Mouse (Mus musculus): ENCODE results near the gene Rsf1. TPM values are rescaled to one million over a fixed set of nuclear protein-coding genes. Genes with fewer than 3 reads are reported as not detected.
A peak's percentile ranks its signal among the peaks of the same experiment; 100 is the strongest.

The Rsf1 gene
- 68.5 and 75.8 TPM in 2 replicates for total RNA-seq (2017)

DNA sequence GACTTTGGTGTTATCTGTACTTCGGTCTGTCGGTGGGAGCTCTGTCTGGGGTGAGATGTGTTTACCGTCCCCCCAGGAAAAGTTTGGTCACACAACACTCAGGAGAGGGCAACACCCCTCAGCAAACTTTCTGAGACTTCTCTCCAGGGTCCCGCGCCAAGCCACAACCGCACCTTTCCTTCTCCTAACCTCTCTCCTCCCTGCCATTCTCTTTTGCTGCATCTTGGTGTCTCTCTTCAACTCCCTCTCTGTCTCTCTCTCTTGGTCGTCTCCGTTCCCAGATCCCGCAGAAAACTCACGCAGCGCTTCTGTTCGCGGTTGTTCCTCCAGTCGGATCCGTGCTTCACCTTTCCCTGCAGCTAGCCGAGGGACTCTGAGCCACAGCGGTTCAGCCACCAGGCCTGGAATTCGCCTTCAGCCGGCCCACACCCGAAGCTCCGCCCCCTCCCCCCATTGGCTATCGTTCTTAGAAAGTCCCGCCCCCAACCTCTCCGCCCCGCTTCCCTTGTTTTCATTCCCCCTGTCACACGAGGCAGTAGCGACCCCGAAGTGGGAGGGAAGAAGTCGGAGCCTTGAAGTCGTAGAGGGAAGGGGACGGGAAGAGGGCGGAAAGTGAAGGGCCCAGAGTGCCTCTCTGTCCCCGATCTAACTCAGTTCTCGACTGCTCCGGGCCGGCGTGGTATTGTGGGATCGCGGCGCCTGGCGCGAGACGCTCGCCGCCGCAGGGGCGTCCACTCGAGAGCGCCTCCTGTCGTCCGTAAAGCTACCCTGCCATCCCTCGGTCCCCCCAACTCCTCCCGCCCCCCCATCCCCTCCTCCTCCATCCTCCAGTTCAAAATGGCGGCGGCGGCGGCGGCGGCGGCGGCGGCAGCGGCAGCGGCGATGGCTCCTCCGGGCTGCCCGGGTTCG is at the start of gene Rsf1, which contains the start of gene Aamdc:
Gene Rsf1 (plus strand): TSS at position 823 of the 909 bp plus-strand sequence.
Gene Aamdc (minus strand): TSS at position 431 of the 909 bp plus-strand sequence.
- ATAC-seq (replicated peaks in 1 of 2; ENCODE audit: insufficient read depth in 1 of 2, low FRiP score in 2 of 2, low TSS enrichment in 1 of 2, low read depth in 1 of 2, poor library complexity in 2 of 2, severe bottlenecking in 2 of 2), result peak; percentile 88 to 90

DNA sequence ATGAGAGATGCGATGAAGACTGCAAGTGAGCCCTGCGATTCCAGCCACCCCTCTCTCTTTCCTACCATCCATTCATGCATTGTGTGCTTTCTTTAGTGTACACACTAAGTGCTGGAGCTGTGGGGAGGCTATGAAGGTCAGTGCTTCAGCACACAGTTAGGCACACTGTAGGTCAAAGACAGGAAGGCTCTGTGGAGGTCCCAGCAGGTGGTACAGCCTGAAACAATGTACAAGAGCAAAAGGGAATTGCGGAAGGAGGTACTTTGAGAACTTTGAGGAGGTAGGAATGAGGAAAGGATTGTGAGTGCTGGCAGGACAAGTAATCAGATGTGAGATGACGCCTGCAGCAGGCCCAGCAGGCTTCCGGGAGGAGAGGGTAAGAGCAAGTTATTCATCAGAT is 44.2 kb upstream of the Rsf1 start:
- no peak for ATAC-seq (replicated peaks in 1 of 2; ENCODE audit: insufficient read depth in 1 of 2, low FRiP score in 2 of 2, low TSS enrichment in 1 of 2, low read depth in 1 of 2, poor library complexity in 2 of 2, severe bottlenecking in 2 of 2)

DNA sequence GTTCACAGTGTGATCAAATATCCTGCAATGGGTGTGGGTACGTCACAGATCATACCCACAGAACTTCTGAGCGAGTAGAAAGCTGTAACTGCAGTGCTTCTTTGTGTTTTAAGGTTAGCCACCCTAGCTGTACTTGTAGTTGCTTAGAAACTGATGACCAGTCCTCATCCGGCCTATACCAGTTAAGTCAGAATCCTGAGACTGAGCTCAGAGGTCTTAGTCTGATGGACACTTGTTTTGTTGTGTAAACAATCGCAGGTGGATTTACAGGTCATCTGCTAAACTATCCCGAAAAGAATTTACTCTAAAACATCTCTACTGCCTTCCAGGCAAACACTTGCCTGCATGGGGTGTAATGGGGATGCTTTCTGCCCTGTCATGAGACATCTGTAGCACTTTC is 43.1 kb upstream of the Rsf1 start:
- no peak for ATAC-seq (replicated peaks in 1 of 2; ENCODE audit: insufficient read depth in 1 of 2, low FRiP score in 2 of 2, low TSS enrichment in 1 of 2, low read depth in 1 of 2, poor library complexity in 2 of 2, severe bottlenecking in 2 of 2)

DNA sequence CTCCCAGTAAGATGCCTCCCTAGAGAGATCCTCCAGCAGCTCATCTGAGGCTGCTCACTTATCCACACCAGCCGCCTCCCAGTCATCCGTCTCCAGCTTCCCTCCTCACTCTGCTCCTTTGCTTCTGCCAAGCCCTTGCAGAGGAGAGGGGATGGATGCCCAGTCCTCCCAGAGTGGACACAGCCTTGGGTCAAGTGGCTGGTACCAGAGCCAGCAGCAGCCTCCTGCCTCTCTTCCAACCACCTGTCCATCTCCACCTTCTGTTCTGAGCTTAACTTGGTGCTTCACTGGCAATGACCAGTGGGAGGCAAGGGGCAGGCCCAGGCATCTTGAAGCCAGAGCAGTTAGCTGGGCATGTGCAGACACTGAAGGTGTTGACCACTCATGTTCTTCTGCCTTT is 33.2 kb upstream of the Rsf1 start:
- no peak for ATAC-seq (replicated peaks in 1 of 2; ENCODE audit: insufficient read depth in 1 of 2, low FRiP score in 2 of 2, low TSS enrichment in 1 of 2, low read depth in 1 of 2, poor library complexity in 2 of 2, severe bottlenecking in 2 of 2)

DNA sequence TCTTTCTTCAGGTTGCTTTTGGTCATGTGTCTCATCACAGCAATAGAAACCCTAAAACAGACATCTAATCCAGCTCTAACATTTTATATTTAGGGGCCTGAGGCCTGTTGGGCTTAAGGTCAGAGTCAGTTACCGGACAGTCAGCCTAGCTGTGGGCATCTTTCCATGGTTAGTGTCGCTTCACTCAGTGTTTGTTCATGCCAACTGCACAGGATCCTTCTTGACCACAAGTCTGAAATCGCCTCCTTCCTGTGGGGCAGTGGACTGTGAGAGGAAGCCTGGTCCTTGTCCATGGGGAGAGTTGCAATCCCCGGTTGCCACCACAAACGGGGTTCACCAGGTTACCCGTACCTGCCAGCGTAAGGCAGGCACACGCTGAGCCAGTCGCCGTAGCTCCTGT is 30.4 kb upstream of the Rsf1 start:
- no peak for ATAC-seq (replicated peaks in 1 of 2; ENCODE audit: insufficient read depth in 1 of 2, low FRiP score in 2 of 2, low TSS enrichment in 1 of 2, low read depth in 1 of 2, poor library complexity in 2 of 2, severe bottlenecking in 2 of 2)

DNA sequence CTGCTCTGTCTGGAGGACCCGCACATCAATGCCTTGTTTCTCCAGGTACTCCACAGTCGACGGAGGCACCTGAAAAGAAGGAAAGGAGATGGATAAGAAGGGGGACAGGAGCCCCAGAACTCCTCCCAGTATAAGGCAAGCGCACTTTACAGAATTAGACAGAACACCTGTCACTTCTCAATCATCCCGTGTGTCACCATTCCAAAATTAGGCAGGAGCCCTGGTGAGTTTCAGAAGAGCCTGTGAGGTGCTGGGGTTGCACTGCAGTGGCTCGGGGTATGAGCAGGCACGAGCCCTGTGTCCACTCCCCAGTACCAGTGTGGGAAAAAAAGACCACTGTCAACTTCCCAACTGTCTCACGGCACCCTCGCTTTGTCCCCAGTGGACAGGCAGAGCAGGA is 29.0 kb upstream of the Rsf1 start:
- ATAC-seq (replicated peaks in 1 of 2; ENCODE audit: insufficient read depth in 1 of 2, low FRiP score in 2 of 2, low TSS enrichment in 1 of 2, low read depth in 1 of 2, poor library complexity in 2 of 2, severe bottlenecking in 2 of 2), result no peak

DNA sequence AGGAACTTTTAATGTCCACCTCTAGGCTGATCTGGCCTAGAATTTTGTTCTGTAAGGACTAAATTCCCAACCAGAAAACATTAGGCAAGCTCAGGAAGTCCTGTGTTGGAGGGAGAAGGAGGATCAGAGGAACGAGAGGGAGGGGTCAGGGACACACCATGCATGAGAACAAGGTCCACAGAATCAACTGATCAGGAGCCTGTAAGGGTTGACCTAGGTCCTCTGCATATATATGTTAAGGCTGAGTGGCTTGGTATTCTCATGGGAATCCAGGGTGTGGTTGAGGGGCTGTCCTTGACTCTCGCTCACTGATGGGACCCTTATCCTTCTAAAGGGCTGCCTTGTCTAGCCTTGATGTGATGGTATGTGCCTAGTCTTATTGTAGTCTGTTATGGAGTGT is 16.1 kb upstream of the Rsf1 start:
- no peak for ATAC-seq (replicated peaks in 1 of 2; ENCODE audit: insufficient read depth in 1 of 2, low FRiP score in 2 of 2, low TSS enrichment in 1 of 2, low read depth in 1 of 2, poor library complexity in 2 of 2, severe bottlenecking in 2 of 2)

DNA sequence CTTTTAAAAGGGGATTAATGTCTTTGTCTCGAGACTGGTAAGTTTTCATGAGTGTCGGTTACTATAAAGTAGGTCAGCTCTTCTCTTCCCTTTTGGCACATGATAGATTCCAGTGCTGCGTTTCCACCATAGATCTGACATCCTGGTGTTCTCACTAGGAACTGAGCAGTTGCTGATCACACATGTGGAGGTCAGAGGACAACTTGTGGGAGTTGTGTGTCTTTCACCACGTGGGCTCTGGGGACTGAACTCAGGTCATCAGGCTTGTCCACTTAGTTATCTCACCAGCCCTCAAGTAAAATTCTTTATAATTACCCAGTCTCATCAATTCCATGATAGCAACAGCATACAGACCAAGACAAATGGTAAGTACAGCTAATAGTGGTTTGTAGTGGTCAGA is 10.3 kb upstream of the Rsf1 start:
- no peak for ATAC-seq (replicated peaks in 1 of 2; ENCODE audit: insufficient read depth in 1 of 2, low FRiP score in 2 of 2, low TSS enrichment in 1 of 2, low read depth in 1 of 2, poor library complexity in 2 of 2, severe bottlenecking in 2 of 2)

DNA sequence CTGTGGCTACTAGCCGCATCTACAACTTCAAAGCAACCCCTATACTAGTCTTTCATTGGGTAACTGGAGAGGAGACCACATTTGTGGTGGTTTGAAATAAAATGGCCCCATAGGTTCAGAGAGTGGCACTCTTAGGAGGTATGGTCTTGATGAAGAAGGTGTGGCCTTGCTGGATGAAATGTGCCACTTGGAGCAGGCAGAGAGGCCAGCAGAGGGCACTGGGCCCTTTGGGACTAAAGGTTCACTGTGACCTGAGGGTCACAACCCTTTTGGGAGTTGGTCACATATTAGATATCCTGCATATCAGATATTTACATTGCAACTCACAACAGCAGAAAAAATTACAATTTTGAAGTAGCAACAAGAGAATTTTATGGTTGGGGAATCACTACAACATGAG is 9.3 kb upstream of the Rsf1 start:
- no peak for ATAC-seq (replicated peaks in 1 of 2; ENCODE audit: insufficient read depth in 1 of 2, low FRiP score in 2 of 2, low TSS enrichment in 1 of 2, low read depth in 1 of 2, poor library complexity in 2 of 2, severe bottlenecking in 2 of 2)

DNA sequence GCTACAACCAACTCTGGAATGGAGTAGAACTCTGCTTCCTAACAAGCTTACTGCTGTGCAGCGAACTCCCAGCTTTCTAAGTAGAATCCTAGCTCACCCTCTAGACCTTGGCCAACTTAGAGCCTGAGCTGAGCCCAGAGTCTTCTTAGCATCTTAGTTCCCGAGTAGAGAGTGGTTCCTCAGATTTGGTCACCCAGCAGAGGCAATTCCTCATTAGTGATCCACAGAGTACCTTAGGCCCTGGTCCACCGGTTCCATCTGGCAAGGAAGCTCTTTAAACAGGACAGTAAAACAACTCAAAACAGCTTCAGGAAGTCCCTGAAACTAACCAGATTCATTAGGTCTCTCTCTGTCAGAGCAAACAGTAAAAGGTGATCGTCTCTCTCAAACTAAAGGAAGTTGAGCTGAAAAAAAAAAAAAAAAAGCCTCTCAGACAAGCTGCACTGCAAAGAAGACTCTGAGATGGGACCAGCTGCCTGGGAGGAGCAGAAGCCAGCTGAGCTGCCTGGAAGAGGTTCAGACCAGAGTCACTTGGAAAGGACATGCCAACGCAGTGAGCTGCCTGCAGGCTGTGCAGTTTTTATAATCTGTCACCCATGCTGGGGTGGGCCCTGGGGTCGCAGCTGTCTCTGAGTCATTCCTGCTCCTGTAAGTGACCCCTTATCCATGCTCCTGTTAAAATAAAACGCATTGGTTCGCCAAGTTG is 1.2 kb upstream of the Rsf1 start:
- no peak for ATAC-seq (replicated peaks in 1 of 2; ENCODE audit: insufficient read depth in 1 of 2, low FRiP score in 2 of 2, low TSS enrichment in 1 of 2, low read depth in 1 of 2, poor library complexity in 2 of 2, severe bottlenecking in 2 of 2)

DNA sequence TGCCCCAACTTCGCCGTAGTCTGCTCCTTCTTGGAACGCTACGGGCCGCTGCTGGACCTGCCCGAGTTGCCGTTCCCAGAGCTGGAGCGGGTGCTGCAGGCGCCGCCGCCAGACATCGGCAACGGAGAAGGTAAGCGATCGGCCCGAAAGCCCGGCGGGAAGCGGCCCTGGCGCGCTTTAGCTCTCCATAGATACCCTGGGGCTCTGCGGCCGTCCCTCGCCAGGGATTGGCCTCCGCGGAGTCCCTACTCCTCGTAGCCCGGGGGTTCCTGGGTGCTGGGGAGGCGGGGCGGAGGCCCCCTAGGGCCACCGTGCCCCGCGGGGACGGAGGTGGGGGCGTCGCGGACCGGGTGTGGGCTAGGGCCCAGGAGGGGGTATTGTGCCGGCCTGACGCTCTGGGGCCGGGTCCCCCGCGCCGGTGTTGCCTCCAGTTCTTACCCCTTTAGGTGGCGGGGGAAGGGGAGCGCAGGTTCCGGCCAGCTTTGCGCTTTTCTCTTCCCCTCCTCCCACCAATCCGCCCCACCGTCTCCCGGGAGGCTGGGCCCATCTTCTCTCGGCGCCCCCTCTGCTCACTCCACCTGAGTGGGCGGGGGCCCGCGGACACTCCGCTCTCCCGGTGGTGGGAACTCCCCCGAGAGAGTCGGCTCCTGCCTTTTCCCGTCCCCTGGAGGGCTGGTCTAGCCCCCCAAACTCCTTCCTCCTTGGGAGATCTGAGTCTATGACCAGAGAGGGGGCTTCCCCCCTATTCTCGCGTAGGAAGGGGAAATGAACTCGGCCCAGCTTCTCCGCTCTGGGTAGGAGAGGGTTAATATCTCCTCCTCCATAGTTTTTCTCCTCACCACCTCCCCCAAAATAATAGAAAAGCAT is 520 bp downstream of the Rsf1 start:
- peak; percentile 1 to 6; a peak in 1 of 4 replicates for ATAC-seq (replicated peaks in 1 of 2; ENCODE audit: insufficient read depth in 1 of 2, low FRiP score in 2 of 2, low TSS enrichment in 1 of 2, low read depth in 1 of 2, poor library complexity in 2 of 2, severe bottlenecking in 2 of 2)

DNA sequence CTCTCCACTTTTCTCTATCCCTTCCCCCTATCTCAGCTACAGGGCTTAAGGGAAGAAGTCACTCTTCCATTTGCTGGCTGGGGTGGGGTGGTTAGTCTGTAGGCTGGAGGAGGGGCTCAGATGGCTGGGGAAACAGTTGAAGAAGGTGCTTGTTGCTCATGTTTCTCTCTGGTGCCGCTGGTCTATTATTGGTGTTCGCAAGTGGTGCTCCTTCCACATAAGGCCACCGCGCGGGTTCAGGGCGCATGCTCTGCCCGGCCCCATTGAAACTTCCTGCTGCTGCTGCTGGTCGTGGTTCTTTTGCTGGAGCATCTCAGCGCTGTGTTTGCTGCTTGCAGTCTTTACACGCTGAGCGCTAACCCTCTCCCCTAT is 1.1 kb downstream of the Rsf1 start:
- peak; percentile 74 to 79 for ATAC-seq (replicated peaks in 1 of 2; ENCODE audit: insufficient read depth in 1 of 2, low FRiP score in 2 of 2, low TSS enrichment in 1 of 2, low read depth in 1 of 2, poor library complexity in 2 of 2, severe bottlenecking in 2 of 2)

DNA sequence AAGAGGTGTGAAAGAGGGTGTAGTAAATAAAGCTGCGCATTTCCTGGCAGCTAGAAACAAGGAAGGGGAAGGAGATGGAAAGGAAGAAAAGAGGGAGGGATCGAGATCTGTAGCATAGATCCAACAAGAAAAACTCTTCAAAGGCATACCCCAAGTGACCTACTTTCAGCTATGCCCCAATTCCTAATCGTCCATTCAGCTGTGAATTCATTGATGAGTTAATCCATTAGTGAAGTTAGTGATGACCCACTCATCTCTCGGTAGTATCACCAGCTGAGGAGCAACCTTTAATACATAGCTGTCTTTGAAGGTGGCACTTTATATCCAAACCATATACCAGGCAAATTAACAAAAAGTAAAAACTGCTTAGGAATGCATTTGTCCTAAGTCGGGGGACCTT is 8.8 kb downstream of the Rsf1 start:
- ATAC-seq (replicated peaks in 1 of 2; ENCODE audit: insufficient read depth in 1 of 2, low FRiP score in 2 of 2, low TSS enrichment in 1 of 2, low read depth in 1 of 2, poor library complexity in 2 of 2, severe bottlenecking in 2 of 2), result no peak

DNA sequence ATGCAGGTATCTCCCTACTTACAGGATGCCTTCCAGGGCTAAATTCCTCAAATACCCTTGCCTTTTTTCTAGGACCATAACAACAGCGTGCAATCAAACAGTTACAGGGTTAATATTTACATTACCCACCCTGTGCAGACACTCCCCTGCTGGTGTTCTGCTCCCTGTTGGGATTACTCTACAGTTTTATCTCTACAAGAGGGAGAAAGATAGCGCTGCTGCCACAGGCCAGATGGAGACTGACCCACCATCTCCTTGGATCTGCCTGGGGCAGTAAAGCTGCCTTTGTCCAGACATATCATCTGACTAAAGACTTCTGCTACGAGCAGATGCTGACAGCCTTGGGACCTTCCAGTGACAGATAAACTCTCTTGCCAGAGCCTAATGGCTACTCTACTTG is 10.8 kb downstream of the Rsf1 start:
- no peak for ATAC-seq (replicated peaks in 1 of 2; ENCODE audit: insufficient read depth in 1 of 2, low FRiP score in 2 of 2, low TSS enrichment in 1 of 2, low read depth in 1 of 2, poor library complexity in 2 of 2, severe bottlenecking in 2 of 2)

DNA sequence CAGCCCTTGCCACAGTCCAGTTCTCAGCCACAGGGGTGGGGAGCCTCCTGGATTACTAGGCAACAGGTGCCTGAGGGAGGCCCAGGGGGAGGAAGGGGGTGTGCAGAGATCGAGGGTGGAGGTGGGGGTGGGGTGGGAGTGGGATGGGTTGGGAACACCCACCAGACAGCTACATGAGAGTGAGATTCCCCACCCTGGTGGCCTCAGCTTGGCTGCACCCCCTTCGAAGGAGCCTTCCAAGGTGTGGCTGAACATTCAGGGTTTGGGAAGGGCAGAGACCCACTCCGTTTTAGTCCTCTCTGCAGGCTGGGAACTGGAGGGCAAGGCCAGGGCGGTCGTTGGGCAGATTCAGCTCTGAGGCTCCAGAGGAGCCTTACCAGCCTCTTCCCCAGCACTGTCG is 11.6 kb downstream of the Rsf1 start:
- ATAC-seq (replicated peaks in 1 of 2; ENCODE audit: insufficient read depth in 1 of 2, low FRiP score in 2 of 2, low TSS enrichment in 1 of 2, low read depth in 1 of 2, poor library complexity in 2 of 2, severe bottlenecking in 2 of 2), result no peak

DNA sequence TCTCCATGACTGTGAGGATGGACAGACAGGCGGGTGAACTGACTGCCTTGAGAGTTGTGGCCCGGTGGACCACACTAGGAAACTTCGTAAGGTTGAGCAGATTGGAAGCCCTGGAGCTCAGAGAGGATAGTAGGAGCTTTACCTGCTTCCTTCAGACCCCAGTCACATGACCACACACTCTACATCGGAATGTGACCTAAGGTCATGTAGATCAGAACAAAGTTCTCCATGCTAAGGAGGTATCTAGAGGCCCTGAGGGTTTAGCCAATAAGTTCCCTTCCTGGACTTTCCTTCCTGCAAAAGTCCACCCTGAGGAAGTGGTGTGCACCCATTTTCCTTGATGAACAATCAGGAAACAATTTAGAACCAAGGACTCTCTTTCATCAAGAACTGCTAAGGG is 12.7 kb downstream of the Rsf1 start:
- no peak for ATAC-seq (replicated peaks in 1 of 2; ENCODE audit: insufficient read depth in 1 of 2, low FRiP score in 2 of 2, low TSS enrichment in 1 of 2, low read depth in 1 of 2, poor library complexity in 2 of 2, severe bottlenecking in 2 of 2)

DNA sequence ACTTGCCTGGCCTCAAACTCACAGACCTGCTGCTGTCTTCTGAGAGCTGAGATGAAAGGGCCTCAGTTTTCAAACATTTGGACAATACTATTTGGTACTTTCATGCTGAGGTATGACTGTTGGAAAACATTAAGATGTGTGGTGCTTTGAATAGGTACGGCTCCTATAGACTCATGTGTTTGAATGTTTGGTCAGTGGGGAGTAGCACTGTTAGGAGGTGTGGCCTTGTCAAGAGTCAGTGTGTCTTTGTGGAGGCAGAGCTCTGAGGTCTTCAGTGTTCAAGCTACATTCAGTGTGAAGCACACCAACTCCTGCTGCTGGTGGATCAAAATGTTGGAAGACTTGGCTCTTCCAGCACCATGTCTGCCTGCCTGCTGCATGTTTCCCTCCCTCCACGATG is 13.8 kb downstream of the Rsf1 start:
- no peak for ATAC-seq (replicated peaks in 1 of 2; ENCODE audit: insufficient read depth in 1 of 2, low FRiP score in 2 of 2, low TSS enrichment in 1 of 2, low read depth in 1 of 2, poor library complexity in 2 of 2, severe bottlenecking in 2 of 2)

DNA sequence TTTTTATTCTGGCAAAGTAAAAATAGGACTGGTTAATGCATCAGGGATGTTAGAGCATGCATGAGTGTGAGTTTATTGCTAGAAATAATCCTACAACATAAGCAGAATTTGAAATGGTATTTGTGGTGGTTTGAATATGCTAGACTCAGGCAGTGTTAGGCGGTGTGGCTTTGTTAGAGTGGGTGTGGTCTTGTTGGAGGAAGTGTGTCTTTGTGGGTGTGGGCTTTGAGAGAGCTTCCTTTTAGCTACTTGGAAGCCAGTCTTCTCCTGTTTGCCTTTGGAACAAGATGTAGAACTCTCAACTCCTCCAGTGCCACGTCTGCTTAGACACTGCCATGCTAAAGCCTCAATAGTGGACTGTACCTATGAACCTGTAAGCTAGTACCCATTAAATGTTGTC is 18.9 kb downstream of the Rsf1 start:
- ATAC-seq (replicated peaks in 1 of 2; ENCODE audit: insufficient read depth in 1 of 2, low FRiP score in 2 of 2, low TSS enrichment in 1 of 2, low read depth in 1 of 2, poor library complexity in 2 of 2, severe bottlenecking in 2 of 2), result no peak

All from hematopoietic stem cell, adult 5-6 weeks (primary cell).